Mouse (Mus musculus): Measurements from ENCODE around the gene Pcbp2. TPM values are rescaled to one million over a fixed set of nuclear protein-coding genes. Genes with fewer than 3 reads are reported as not detected.

The Pcbp2 gene
- polyA plus RNA-seq, 1 experiment from 2014 or later = 534 TPM

DNA sequence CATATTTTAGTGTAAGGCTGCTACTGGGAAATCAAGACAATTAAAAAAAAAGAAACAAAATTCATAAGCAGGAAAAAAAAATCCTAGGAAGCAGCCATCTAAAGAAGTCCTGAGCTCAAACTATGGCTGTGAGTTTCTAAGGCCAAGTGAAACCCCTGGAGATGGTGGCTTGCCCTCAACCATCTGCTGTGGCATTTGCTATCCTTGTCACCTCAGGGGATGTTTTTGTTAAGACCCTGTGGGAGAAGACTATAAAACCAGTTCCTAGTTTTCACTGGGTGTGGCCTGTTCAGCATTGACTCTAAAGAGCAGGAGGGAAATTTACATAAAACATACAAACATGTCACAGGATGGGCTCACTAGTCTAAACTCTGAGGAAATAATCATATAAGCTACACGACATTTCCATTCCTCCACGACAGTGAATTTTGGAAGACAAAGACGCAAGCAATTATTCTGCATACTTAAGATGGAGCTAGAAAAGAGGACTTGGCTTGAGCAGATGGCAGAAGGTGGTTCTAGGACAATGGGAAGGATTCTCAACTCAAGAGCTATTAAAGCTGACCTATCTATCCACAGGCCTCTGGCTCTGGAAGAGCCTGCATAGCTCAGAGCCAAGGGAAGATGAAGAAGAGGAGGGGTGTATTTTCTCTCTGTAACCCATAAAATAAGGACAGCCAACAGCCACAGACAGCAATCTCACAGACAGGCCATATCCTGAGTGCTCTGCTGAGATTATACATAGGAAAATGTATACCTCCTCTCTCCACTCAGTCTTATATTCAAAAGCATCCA is 62.0 kb downstream of the Pcbp2 start:
- Histone ChIP-seq H3K36me3 (ENCODE audit: inconsistent target) (peaks cover 77% of the 10 kb centered on the region), H3K79me2 (ENCODE audit: inconsistent target) (no peaks in the 10 kb centered on the region), H3K4me3 (ENCODE audit: inconsistent target) (no peak overlapping the region), H3K27ac (no peak overlapping the region)
- WGBS (ENCODE audit: missing documents) = 95% methylated on average over 3 of the region's 3 CpGs

DNA sequence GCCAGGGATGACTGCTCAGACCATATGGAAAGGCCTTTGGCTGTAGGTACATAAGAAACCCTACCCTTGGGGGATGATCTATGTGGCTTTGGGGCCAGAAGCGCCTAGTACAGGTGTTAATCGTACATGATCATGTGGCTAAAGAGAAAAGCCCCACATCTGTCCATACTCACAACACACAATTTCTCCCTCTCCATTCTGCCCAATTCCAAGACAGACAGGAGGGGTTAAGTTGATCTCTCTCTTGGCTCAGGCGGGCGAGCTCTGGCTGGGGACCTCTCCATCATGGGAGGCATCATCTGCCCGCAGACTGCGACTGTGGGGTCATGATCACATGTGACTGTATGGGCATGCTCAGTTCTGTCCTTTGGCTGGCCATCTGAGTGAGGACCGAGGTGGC is 63.6 kb downstream of the Pcbp2 start:
- H3K36me3 ChIP-seq (ENCODE audit: inconsistent target) = peaks cover 83% of the 10 kb centered on the region
- no peak overlapping the region for H3K27ac ChIP-seq
- no peaks in the 10 kb centered on the region for H3K79me2 ChIP-seq (ENCODE audit: inconsistent target)
- WGBS (ENCODE audit: missing documents) = 97% methylated on average over 7 of the region's 7 CpGs
- H3K4me3 ChIP-seq (ENCODE audit: inconsistent target) = no peak overlapping the region

DNA sequence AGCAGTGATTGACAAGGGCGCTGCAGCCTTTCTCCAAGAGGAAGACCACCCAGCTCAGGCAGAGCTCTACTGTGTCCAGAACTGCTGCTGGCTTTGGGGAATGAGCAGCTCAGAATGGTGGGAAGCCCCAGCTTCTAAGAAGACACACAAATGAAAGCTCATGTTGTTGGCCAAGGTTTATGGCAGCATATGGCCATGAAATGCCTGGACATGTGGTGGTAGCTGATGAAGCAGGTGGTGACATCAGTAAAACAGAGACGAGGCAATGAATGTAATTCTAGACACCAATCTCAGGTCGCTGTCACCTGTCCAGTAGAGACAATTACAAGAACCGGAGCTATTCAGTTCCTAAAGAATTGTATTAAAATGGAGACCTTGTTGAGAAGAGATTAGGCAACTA is 74.5 kb downstream of the Pcbp2 start:
- Histone ChIP-seq H3K79me2 (ENCODE audit: inconsistent target) (no peaks in the 10 kb centered on the region), H3K27ac (no peak overlapping the region), H3K4me3 (ENCODE audit: inconsistent target) (no peak overlapping the region), H3K36me3 (ENCODE audit: inconsistent target) (peaks cover 76% of the 10 kb centered on the region)
- WGBS (ENCODE audit: missing documents) = 98% methylated on average over 4 of the region's 4 CpGs

DNA sequence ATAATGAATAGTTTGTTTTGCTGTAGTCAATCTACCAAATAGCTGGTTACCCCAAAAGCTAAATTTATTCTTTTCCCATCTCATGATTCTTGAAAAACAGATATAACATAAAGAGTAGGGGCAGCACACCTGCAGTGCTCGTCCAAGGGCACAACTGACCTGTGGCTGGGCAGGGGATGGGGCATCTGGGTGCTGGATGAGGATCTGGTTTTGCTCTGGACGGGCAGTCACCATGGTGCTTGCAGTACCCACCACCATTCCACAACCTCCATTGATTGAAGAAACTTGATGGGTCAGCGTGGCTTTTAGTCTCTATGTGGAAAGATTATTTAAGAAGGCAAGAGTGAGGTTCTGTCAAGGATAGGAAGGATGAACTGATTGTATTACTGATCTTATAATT is 75.9 kb downstream of the Pcbp2 start:
- H3K79me2 ChIP-seq (ENCODE audit: inconsistent target) = no peaks in the 10 kb centered on the region
- H3K4me3 ChIP-seq (ENCODE audit: inconsistent target) = no peak overlapping the region
- WGBS (ENCODE audit: missing documents) = 95% methylated on average over 3 of the region's 3 CpGs
- peaks cover 65% of the 10 kb centered on the region for H3K36me3 ChIP-seq (ENCODE audit: inconsistent target)
- H3K27ac ChIP-seq = no peak overlapping the region

DNA sequence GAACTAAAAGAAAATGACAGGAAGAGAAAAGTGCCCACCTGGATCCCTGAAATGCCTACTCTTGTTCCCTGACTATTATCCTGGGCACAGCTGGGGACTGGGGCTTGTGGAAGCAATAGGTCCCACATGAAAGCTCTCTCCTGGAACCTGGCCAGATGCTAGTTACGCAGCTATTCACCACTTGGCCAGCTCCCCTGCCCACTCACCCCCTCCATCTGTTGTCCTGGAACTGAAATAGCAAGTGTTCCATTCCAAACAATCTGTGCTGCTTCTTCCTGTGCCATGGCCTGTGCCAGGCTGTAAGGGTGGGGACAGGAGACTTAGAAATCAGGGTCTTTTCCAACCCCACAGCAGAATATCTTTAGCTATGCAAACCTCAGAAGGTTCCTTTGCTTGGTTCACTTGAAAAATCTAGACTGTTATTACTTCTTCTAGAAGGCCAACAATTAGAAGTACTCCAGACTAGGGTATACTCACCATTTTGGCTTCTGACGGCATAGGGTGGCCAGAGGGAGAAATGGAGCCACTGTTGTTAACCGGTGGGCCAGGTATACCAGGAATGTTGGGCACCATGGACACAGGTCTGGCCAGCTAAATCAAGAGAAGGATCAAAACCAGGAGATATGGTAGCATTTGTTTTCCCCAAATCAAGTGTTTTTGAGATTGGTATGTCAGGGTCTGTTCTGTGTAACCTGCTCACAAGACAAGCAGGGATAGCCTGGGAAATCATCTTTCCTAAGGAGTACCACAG is 76.5 kb downstream of the Pcbp2 start:
- H3K79me2 ChIP-seq (ENCODE audit: inconsistent target) = no peaks in the 10 kb centered on the region
- no peak overlapping the region for H3K27ac ChIP-seq
- WGBS (ENCODE audit: missing documents) = 100% methylated on average over 3 of the region's 3 CpGs
- H3K36me3 ChIP-seq (ENCODE audit: inconsistent target) = peaks cover 64% of the 10 kb centered on the region
- H3K4me3 ChIP-seq (ENCODE audit: inconsistent target) = no peak overlapping the region

DNA sequence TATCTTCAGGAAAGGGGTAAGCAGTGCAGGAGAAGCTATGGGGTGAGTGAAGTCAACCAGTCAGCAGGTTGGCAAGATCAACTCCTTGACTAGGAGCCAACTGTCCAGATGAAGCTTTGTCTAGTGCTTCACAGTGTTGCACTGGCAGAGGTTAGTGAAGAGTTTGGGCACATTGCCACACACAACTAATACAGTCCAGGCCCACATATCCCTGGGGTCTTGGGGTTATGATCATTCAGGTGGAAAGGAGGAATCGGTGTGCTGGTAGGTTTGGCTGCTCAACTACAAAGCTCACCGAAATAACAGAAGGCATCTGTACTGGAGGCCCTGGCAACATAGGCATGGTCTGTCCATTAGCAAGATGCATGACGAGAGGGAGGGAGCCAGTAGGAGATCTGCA is 77.1 kb downstream of the Pcbp2 start:
- no peak overlapping the region for H3K27ac ChIP-seq
- peaks cover 64% of the 10 kb centered on the region for H3K36me3 ChIP-seq (ENCODE audit: inconsistent target)
- H3K4me3 ChIP-seq (ENCODE audit: inconsistent target) = no peak overlapping the region
- 95% methylated on average over 3 of the region's 3 CpGs for WGBS (ENCODE audit: missing documents)
- no peaks in the 10 kb centered on the region for H3K79me2 ChIP-seq (ENCODE audit: inconsistent target)

Other genes with a start within 250 kb of the Pcbp2 start
- 3.5 to 14.3 TPM (median 5.0 TPM) in 3 replicates for gene Itgb7, start 238.6 kb upstream of the Pcbp2 start, polyA plus RNA-seq (2018)
- gene Rarg, start 213.0 kb upstream of the Pcbp2 start, polyA plus RNA-seq (2018) = 4.7 to 19.6 TPM (median 7.5 TPM) in 3 replicates
- gene Gm9918, start 200.0 kb upstream of the Pcbp2 start, polyA plus RNA-seq (2018) = not detected in 3 replicates
- gene Mfsd5, start 191.1 kb upstream of the Pcbp2 start, polyA plus RNA-seq (2018) = 49.9 to 84.0 TPM (median 66.7 TPM) in 3 replicates
- 1.0 to 5.7 TPM (median 3.5 TPM) in 3 replicates for gene Espl1, start 174.3 kb upstream of the Pcbp2 start, polyA plus RNA-seq (2018)
- gene Pfdn5, start 144.4 kb upstream of the Pcbp2 start, polyA plus RNA-seq (2018) = 258 to 355 TPM (median 355 TPM) in 3 replicates
- gene Myg1, start 138.8 kb upstream of the Pcbp2 start, polyA plus RNA-seq (2018) = 15.1 to 28.2 TPM (median 21.0 TPM) in 3 replicates
- gene Aaas, start 119.8 kb upstream of the Pcbp2 start, polyA plus RNA-seq (2018) = 10.7 to 28.2 TPM (median 18.0 TPM) in 3 replicates
- not detected in 3 replicates for gene Sp7, start 103.4 kb upstream of the Pcbp2 start, polyA plus RNA-seq (2018)
- 19.8 to 22.7 TPM (median 22.6 TPM) in 3 replicates for gene Sp1, start 64.4 kb upstream of the Pcbp2 start, polyA plus RNA-seq (2018)
- gene Amhr2, start 25.2 kb upstream of the Pcbp2 start, polyA plus RNA-seq (2018) = 0.07 TPM in 1 of 3 replicates, not detected in the others
- gene Prr13, start 11.5 kb upstream of the Pcbp2 start, polyA plus RNA-seq (2018) = 149 to 380 TPM (median 236 TPM) in 3 replicates
- not detected in 3 replicates for gene Gm10337, start 33.2 kb downstream of the Pcbp2 start, polyA plus RNA-seq (2018)
- gene Map3k12, start 46.5 kb downstream of the Pcbp2 start, polyA plus RNA-seq (2018) = 4.7 to 7.1 TPM (median 5.2 TPM) in 3 replicates
- 12.9 to 30.0 TPM (median 24.7 TPM) in 3 replicates for gene Tarbp2, start 47.7 kb downstream of the Pcbp2 start, polyA plus RNA-seq (2018)
- 0.41 to 1.8 TPM (median 1.0 TPM) in 3 replicates for gene Npff, start 54.4 kb downstream of the Pcbp2 start, polyA plus RNA-seq (2018)
- 0.19 TPM in 1 of 3 replicates, not detected in the others for gene Gm28047, start 154.5 kb downstream of the Pcbp2 start, polyA plus RNA-seq (2018)
- gene Atf7, start 154.9 kb downstream of the Pcbp2 start, polyA plus RNA-seq (2018) = 36.4 to 59.3 TPM (median 45.3 TPM) in 3 replicates
- gene Atp5g2, start 201.8 kb downstream of the Pcbp2 start, polyA plus RNA-seq (2018) = 113 to 295 TPM (median 267 TPM) in 3 replicates